Mouse (Mus musculus): Measurements from ENCODE around the gene Eif5a. TPM values are rescaled to one million over a fixed set of nuclear protein-coding genes. Genes with fewer than 3 reads are reported as not detected.
A peak's percentile ranks its signal among the peaks of the same experiment; 100 is the strongest.
"Not testable (repeated sequence)": the region's sequence is repeated elsewhere in the genome, so short reads cannot be mapped to it uniquely, and the experiment has no call there.

Gene Eif5a
- total RNA-seq (2021), result 100 to 1,000 TPM; 567 to 637 TPM
- long read RNA-seq, experiment 1, transcript Eif5a-209 (6 exons, 1,259 nt), result minor isoform, 32 of 739 reads
- long read RNA-seq, experiment 1, transcript Eif5a-210 (6 exons, 1,343 nt), result major isoform, 635 of 739 reads
- long read RNA-seq, experiment 1, transcript Eif5a-201 (7 exons, 1,437 nt), result minor isoform, 30 of 739 reads
- long read RNA-seq, experiment 1, transcript Eif5a-208 (7 exons, 1,353 nt), result minor isoform, 6 of 739 reads
- long read RNA-seq, experiment 1, partial matches to known transcripts, result 7 of 739 reads
- long read RNA-seq, experiment 1, other reads (novel, unspliced or antisense), result 25 of 739 reads
- long read RNA-seq, experiment 2, transcript Eif5a-208 (7 exons, 1,353 nt), result minor isoform, 7 of 766 reads
- long read RNA-seq, experiment 2, transcript Eif5a-209 (6 exons, 1,259 nt), result minor isoform, 23 of 766 reads
- long read RNA-seq, experiment 2, transcript Eif5a-201 (7 exons, 1,437 nt), result minor isoform, 37 of 766 reads
- long read RNA-seq, experiment 2, transcript Eif5a-210 (6 exons, 1,343 nt), result major isoform, 664 of 766 reads
- long read RNA-seq, experiment 2, partial matches to known transcripts, result 4 of 766 reads
- long read RNA-seq, experiment 2, other reads (novel, unspliced or antisense), result 30 of 766 reads

GRCm38 (mm10) chr11:69921114-69922011 is at the start of gene Eif5a:
TSS of gene Eif5a (minus strand) at chr11:69921958.
- peak; percentile 100 for DNase-seq
- intact Hi-C loops (cut with DNase I; ENCODE audit: low total_unique reads), result no loop called here

- intact Hi-C loops (cut with DNase I; ENCODE audit: low total_unique reads), result no loop called here
- no peak for DNase-seq
Measured at GRCm38 (mm10) chr11:69970775-69971174, 49.0 kb upstream of the Eif5a start.

- DNase-seq, result no peak
- intact Hi-C loops (cut with DNase I; ENCODE audit: low total_unique reads), result no loop called here
Measured at GRCm38 (mm10) chr11:69970222-69970621, 48.5 kb upstream of the Eif5a start.

DNA sequence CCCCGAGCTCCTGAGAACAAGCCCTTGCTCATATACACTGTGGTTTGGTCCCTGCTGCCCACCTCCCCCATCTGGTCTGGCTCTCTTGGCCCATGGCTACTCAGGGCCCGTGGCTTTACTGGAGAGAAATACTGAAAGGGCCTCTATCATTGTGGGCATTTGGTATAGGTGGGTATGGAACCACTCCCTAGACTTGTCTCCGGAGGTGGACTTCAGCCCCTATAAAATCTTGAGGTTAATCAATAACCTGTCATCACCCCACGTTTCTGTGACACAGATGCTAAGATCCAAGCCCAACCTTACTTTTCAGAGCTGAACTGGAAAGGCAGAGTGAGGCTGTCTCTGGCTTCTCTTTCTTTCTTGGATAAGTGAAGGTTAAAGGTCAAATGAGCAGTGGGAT is 47.0 kb upstream of the Eif5a start:
- DNase-seq, result no peak
- intact Hi-C loops (cut with DNase I; ENCODE audit: low total_unique reads), result no loop called here

DNA sequence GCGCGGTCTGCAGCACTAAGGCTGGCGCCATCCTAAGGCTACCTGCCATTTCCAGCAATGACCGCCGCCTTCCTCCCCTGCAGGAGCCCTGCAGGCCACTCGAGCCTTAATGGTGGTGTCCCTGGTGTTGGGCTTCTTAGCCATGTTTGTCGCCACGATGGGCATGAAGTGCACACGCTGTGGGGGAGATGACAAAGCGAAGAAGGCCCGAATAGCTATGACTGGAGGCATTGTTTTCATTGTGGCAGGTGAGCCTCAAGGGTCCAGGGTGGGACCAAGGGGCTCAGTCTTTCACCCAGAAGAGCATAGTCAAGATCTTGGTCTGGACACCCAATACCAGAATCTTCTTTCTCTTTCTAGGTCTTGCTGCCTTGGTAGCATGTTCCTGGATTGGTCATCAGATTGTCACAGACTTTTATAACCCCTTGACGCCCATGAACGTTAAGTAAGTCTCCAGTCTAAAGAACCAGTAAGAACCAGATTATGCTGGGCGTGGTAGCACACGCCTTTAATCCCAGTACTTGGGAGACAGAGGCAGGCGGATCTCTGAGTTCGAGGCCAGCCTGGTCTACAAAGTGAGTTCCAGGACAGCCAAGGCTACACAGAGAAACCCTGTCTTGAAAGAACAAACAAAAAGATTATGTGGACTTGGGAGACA is 45.2 kb upstream of the Eif5a start:
- intact Hi-C loops (cut with DNase I; ENCODE audit: low total_unique reads), result no loop called here
- no peak for DNase-seq

- DNase-seq, result peak; percentile 39
- intact Hi-C loops (cut with DNase I; ENCODE audit: low total_unique reads), result no loop called here
Measured at GRCm38 (mm10) chr11:69966006-69966859, 44.5 kb upstream of the Eif5a start.

DNA sequence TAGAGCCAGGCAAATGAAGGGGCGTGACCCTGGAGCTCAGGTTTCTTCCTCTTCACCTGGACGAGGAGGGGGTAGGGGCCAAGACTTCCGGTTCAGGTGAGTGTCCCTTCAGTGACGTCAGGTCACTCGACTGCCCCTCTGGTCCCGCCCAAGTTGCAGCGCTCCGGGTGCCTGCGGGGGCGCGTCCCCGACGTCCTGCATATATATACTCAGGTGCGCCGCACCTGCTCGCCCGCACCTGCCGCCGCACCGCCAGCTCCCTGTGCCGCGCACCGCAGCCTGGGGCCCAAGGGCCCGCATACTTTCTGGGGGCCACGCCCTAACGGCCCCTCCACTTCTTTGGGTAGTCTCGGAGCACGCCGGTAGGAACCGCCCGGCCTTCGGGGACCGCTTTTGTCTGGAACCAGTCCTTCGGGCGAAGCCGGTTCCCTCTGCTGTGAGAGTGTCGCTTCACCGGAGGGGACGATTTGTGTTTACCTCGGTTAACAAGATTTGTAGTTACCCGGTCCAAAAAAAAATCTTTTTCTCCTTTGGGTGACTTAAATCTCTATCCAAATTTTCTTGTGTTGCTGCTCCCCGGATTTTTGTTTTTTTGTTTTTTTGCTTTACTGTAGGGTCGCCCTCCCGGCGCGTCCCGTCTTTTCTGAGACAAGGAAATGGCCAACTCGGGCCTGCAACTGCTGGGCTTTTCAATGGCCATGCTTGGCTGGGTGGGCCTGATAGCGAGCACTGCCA is 43.7 kb upstream of the Eif5a start:
- intact Hi-C loops (cut with DNase I; ENCODE audit: low total_unique reads), result no loop called here
- DNase-seq, result no peak

GRCm38 (mm10) chr11:69964650-69965270 is 43.0 kb upstream of the Eif5a start, which contains the start of gene Cldn7:
TSS of gene Cldn7 (plus strand) at chr11:69964779.
- intact Hi-C loops (cut with DNase I; ENCODE audit: low total_unique reads), result no loop called here
- no peak for DNase-seq

GRCm38 (mm10) chr11:69961841-69962240 is 40.1 kb upstream of the Eif5a start:
- no peak for DNase-seq
- intact Hi-C loops (cut with DNase I; ENCODE audit: low total_unique reads), result no loop called here

GRCm38 (mm10) chr11:69960616-69961015 is 38.9 kb upstream of the Eif5a start:
- DNase-seq, result no peak
- intact Hi-C loops (cut with DNase I; ENCODE audit: low total_unique reads), result no loop called here

DNA sequence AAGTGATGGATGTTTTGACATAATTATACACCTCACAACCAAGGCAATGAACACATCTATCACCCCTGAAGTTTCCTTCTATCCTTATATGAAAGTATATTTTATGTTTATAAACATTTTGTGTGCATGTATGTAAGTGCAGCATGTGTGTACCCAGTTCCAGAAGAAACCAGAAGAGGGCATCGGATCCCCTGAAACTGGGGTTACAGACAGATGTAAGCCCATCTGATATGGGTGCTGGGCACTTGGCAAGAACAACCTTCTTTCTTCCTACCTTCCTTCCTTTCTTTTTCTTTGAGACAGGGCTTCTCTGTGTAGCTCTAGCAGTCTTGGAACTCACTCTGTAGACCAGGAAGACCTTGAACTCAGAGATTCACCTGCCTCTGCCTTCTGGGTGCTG is 34.5 kb upstream of the Eif5a start:
- intact Hi-C loops (cut with DNase I; ENCODE audit: low total_unique reads), result no loop called here
- DNase-seq, result no peak

DNA sequence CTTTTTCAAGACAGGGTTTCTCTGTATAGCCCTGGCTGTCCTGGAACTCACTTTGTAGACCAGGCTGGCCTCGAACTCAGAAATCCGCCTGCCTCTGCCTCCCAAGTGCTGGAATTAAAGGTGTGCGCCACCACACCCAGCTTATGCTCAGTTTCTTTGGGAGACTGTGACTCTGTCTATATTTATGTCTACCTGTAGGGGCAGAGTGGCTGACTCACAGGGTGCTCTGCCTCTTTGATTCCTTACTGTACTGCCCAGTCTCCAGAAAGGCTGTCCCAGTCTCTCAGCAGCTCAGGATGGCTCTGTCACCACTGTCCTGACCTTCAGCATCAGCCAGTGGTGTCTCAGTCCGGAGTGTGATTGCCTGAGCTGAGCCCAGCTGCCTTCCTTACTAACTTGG is 33.9 kb upstream of the Eif5a start:
- DNase-seq; intact Hi-C loops (cut with DNase I; ENCODE audit: low total_unique reads): not testable (repeated sequence)

DNA sequence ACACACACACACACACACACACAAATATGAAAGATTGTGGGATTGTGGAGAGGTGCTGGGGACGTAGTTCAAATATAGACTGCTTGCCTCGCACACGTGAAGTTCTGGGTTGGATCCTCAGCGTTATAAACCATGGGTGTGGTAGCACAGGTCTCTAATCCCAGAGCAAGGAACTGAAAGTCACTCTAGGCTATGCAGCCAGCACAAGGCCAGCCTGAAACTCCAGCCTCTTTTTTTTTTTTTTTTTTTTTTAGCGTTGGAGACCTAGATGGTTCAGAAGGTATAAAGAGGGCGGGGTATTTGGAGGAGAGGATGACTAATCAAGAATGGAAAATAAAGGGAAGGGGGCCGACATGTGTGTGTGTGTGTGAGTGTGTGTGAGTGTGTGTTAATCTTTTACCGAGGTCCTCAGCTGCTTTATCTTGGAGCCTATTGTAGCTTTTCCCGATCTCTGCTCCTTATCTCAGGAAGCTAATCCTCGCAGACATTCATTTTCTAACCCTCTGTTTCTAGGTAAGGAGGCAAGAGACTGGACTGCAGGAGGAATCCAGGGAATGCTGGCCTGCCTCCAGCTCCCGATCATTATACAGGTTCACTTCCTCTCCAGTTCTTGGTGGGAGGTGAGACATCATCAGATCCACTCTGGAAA is 31.6 kb upstream of the Eif5a start:
- DNase-seq, result no peak
- intact Hi-C loops (cut with DNase I; ENCODE audit: low total_unique reads), result no loop called here

- intact Hi-C loops (cut with DNase I; ENCODE audit: low total_unique reads), result no loop called here
- no peak for DNase-seq
Measured at GRCm38 (mm10) chr11:69952274-69952673, 30.5 kb upstream of the Eif5a start.

- intact Hi-C loops (cut with DNase I; ENCODE audit: low total_unique reads), result no loop called here
- no peak for DNase-seq
Measured at GRCm38 (mm10) chr11:69950807-69951459, 29.2 kb upstream of the Eif5a start.

GRCm38 (mm10) chr11:69948763-69949150 is 27.0 kb upstream of the Eif5a start:
- intact Hi-C loops (cut with DNase I; ENCODE audit: low total_unique reads), result no loop called here
- DNase-seq, result peak; percentile 86

All from gastrocnemius, postnatal 14 days (tissue).